8 mouse cellular contexts compared by ENCODE assay signal in genomic region chr2:37516922-37517462, GRCm38 (mm10). TPM values are rescaled to one million over a fixed set of nuclear protein-coding genes. Genes with fewer than 3 reads are reported as not detected.
DNase-seq lines count a peak whose midpoint lies in the region; ATAC-seq and TF ChIP-seq lines count a peak whose summit lies in the region.

No protein-coding gene starts in this region.

- peak overlapping the region; percentile 67 for H3K9ac ChIP-seq in neural tube, embryonic 14.5 days (replicated peaks; ENCODE audit: low read depth, low read length)

- 45% methylated on average over 4 of the region's 4 CpGs for WGBS in lung, adult 2 months
- WGBS in neural tube, embryonic 14.5 days = 19% methylated on average over 4 of the region's 4 CpGs

- peak; percentile 13 for DNase-seq in embryo, embryonic 10.5 days (ENCODE audit: low spot score)
- no peak for DNase-seq in embryo, embryonic 10 days (ENCODE audit: low spot score)
- no peak for DNase-seq in lung, adult 2 months
- no peak for DNase-seq in lung, adult 18-20 months
- peak; percentile 11 for DNase-seq in heart, postnatal 4 days
- no peak for DNase-seq in thymus, postnatal 14 days
- no peak for DNase-seq in urinary bladder, postnatal 14 days (ENCODE audit: low spot score)

- peak; percentile 78 for ATAC-seq in neural tube, embryonic 14.5 days (ENCODE audit: low read depth)

- no peak for TF ChIP-seq CTCF in lung, adult 2 months (IDR thresholded peaks at IDR 0.05; ENCODE audit: insufficient read depth, low read length)

- H3K4me1 ChIP-seq in lung, adult 2 months (ENCODE audit: control insufficient read depth, insufficient read depth, low read length) = peaks cover 3% of the 10 kb centered on the region; the same call in 1 of the 2 replicates
- H3K4me1 ChIP-seq in neural tube, embryonic 14.5 days (ENCODE audit: control insufficient read depth, insufficient read depth, low read length) = peaks cover 18% of the 10 kb centered on the region

- H3K36me3 ChIP-seq in neural tube, embryonic 14.5 days (ENCODE audit: control insufficient read depth, insufficient read depth, low read length) = peaks cover 9% of the 10 kb centered on the region; the same call in 1 of the 2 replicates

- no peak for TF ChIP-seq POLR2A in lung, adult 2 months (IDR thresholded peaks at IDR 0.05; ENCODE audit: borderline replicate concordance, extremely low read depth, low read depth, low read length)

- H3K4me2 ChIP-seq in neural tube, embryonic 14.5 days (ENCODE audit: low read depth, low read length) = peak overlapping the region; percentile 59

- H3K9me3 ChIP-seq in neural tube, embryonic 14.5 days (ENCODE audit: control insufficient read depth, low read length) = no peaks in the 10 kb centered on the region

- H3K4me3 ChIP-seq in lung, adult 2 months (replicated peaks; ENCODE audit: extremely low read depth, low read depth, low read length) = peak overlapping the region; percentile 32
- peak overlapping the region; percentile 32 for H3K4me3 ChIP-seq in neural tube, embryonic 14.5 days (ENCODE audit: low read depth, low read length)

- peak overlapping the region; percentile 87 for H3K27ac ChIP-seq in neural tube, embryonic 14.5 days (ENCODE audit: low read depth, low read length)

- H3K27me3 ChIP-seq in neural tube, embryonic 14.5 days (ENCODE audit: control insufficient read depth, insufficient read depth, low read length) = no peaks in the 10 kb centered on the region

RNA-seq across cellular contexts. Expression of gene Gpr21, which starts 0.9 kb away (rescaled TPM):
- polyA plus RNA-seq in lung, adult 2 months (2012; rRNA removed) = 0.33 and 0.73 TPM in 2 replicates
- 1 to 10 TPM; 1.4 to 1.5 TPM for total RNA-seq in heart, postnatal 4 days (2021)
- polyA plus RNA-seq in neural tube, embryonic 14.5 days (2014; fragmentation: Nextera tagmentation; extraction: Ambion mirVana) = 25.0 and 34.4 TPM in 2 replicates

Comparison
In these comparisons a context has a peak if more than half of its experiments do, and no peak if none do; other contexts are left out.
1. DNase-seq: peak in embryo, embryonic 10.5 days (single experiment) and heart, postnatal 4 days (single experiment); none in embryo, embryonic 10 days (single experiment), lung, adult 2 months (single experiment), lung, adult 18-20 months (0 of 2), thymus, postnatal 14 days (single experiment) and urinary bladder, postnatal 14 days (single experiment).
2. RNA of gene Gpr21, which starts 0.9 kb away (polyA plus RNA-seq): 25.0 to 34.4 TPM in neural tube, embryonic 14.5 days; 0.33 to 0.73 TPM in lung, adult 2 months; every median in the first group is over 10 times any median in the second.